Mouse (Mus musculus) small intestine, adult 2 months (tissue): ENCODE results near the gene Il34. TPM values are rescaled to one million over a fixed set of nuclear protein-coding genes. Genes with fewer than 3 reads are reported as not detected.

Experiments used
- H3K27ac ChIP-seq: fragments of 200-500 bp; 2 replicates; pipeline ENCODE4 v1.5.1; 2012; ENCODE audit warnings: low read depth, low read length, control low read depth, inconsistent platforms; ENCODE audit not compliant: insufficient read depth
- H3K27me3 ChIP-seq: fragments of 200-500 bp; 2 replicates; pipeline ENCODE4 v1.6.1; 2012; ENCODE audit warnings: mild to moderate bottlenecking, moderate library complexity, low read length, inconsistent platforms; ENCODE audit not compliant: control insufficient read depth, insufficient read depth
- H3K36me3 ChIP-seq: fragments of 200-500 bp; 2 replicates; pipeline ENCODE4 v1.6.1; 2012; ENCODE audit warnings: mild to moderate bottlenecking, low read length, control low read depth, inconsistent platforms; ENCODE audit not compliant: control insufficient read depth, insufficient read depth
- H3K4me1 ChIP-seq: fragments of 200-500 bp; 2 replicates; pipeline ENCODE4 v1.6.1; 2012; ENCODE audit warnings: low read length, inconsistent platforms, mixed read lengths; ENCODE audit not compliant: control insufficient read depth, insufficient read depth, insufficient read length
- H3K4me3 ChIP-seq: fragments of 200-500 bp; 2 replicates; pipeline ENCODE4 v1.5.1; 2012; ENCODE audit warnings: low read depth, mild to moderate bottlenecking, control low read depth, inconsistent platforms, low read length, moderate library complexity
- CTCF ChIP-seq: fragments of 200-500 bp; IDR thresholded peaks from 2 replicates; pipeline ENCODE4 v1.5.1; 2012; ENCODE audit warnings: low read depth, mild to moderate bottlenecking, control low read depth, inconsistent platforms, low read length, moderate library complexity, mixed read lengths; ENCODE audit not compliant: insufficient replicate concordance, insufficient read length; ENCODE audit errors: extremely low read depth
- POLR2A ChIP-seq: fragments of 200-500 bp; IDR thresholded peaks from 2 replicates; pipeline ENCODE4 v1.6.1; 2012; ENCODE audit warnings: low read depth, mild to moderate bottlenecking, control low read depth, inconsistent platforms, low read length, moderate library complexity
- WGBS: fragments of 180-500 bp; shearing (Covaris S2); methylation state at CpG from one replicate; pipeline ENCODE4 v1.1.7; 2018; 5-methylcytosine and 5-hydroxymethylcytosine counted together
- polyA plus RNA-seq: library from polyadenylated mRNA; depleted of rRNA; stranded (reverse); fragments of >200 nt; gene quantifications from 2 replicates; pipeline ENCODE4 v1.2.3, GENCODE M21; 2012

Gene Il34
- polyA plus RNA-seq, 1 experiment: 16.7 TPM

DNA sequence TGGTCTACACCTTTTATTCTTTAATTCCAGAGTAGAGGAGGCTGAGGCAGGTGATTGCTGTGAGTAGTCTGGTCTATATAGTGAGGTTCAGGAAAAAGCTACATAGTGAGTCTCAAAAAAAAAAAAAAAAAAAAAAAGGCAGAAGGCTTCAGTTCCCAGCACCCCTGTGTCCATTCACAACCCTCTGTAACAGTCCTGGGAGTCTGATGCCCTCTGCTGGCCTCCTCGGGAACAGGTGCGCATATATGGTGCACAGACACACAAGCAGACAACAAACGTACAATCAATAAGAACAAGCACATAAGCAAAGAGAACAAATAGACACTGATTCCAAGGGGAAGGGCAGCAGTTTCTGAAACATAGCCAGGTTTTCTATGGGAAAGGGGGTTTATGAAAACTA, 29.4 kb downstream of the Il34 start:
- no peak for TF ChIP-seq POLR2A
- no peak for TF ChIP-seq CTCF
- no peaks in the 10 kb centered on the region for H3K36me3 ChIP-seq
- H3K27ac ChIP-seq: no peak overlapping the region
- H3K27me3 ChIP-seq: no peaks in the 10 kb centered on the region
- WGBS: 97% methylated on average over 3 of the region's 3 CpGs
- H3K4me1 ChIP-seq: no peaks in the 10 kb centered on the region; the same call in 1 of the 2 replicates
- no peak overlapping the region for H3K4me3 ChIP-seq

DNA sequence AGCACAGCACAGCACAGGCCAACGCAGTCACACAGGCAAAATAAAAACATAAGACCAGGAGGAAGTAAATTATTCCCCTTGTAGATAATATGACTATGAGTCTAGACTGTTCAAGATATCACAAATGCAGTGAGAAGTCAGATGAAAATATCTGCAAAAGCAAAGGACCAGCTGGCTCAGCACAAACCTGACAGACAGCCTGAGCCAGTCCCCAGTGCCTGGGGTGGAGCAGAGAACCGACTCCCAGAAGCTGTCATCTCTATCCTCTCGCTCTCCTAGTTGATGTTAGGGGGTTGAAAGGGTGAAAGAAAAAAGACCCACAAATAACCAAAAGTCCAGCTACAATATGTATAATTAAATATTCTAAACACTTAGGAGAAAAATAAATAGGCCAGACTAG, 30.0 kb downstream of the Il34 start:
- Histone ChIP-seq H3K27me3 (no peaks in the 10 kb centered on the region), H3K4me1 (no peaks in the 10 kb centered on the region; the same call in 1 of the 2 replicates), H3K36me3 (no peaks in the 10 kb centered on the region), H3K27ac (no peak overlapping the region), H3K4me3 (no peak overlapping the region)
- no peak for TF ChIP-seq CTCF
- TF ChIP-seq POLR2A: no peak
- WGBS: 84% methylated on average over 3 of the region's 3 CpGs

DNA sequence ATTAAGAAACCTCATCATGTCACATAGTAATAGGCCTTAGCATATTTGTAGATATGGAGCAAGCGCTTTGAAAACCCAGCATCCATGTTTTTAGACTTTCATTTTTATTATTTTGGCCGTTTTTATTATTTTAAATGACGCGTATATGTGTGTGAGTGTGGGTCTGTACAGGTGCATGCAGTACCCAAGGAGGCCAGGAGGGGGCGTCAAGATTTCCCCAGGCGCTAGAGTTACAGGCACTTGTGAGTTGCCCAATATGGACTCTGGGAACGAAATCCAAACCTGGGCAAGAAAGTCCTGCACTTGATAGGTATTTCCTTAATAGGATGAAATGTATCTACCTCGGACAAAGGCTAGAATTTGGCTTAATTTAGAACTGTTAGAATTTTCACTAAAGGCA, 30.4 kb downstream of the Il34 start:
- TF ChIP-seq POLR2A (no peak), CTCF (peak; percentile 69; the same call in 1 of the 2 replicates)
- peak overlapping the region; percentile 70; the same call in 1 of the 2 replicates for H3K27ac ChIP-seq
- H3K4me3 ChIP-seq: no peak overlapping the region
- no peaks in the 10 kb centered on the region for H3K27me3 ChIP-seq
- H3K36me3 ChIP-seq: no peaks in the 10 kb centered on the region
- H3K4me1 ChIP-seq: no peaks in the 10 kb centered on the region; the same call in 1 of the 2 replicates
- 84% methylated on average over 8 of the region's 8 CpGs for WGBS

DNA sequence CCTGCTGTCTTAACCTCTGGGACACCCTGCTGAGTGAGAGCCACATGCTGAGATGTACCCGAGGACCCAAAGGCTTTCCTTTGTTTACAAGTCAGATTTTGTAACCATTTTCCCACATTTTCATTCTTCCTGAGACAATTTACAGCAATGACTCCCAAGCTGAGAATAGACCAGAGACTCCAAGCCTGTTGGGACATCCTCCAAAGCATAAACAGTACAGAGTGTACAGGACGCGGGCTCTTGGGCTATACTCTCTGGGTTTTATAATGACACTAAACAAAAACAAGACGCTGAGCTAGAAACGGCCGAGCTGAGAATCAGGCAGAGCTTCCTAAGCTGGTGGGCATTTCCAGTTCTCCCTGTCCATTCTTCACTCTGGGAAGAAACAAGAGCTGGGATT, 31.0 kb downstream of the Il34 start:
- Histone ChIP-seq H3K27ac (peak overlapping the region; percentile 70), H3K4me3 (no peak overlapping the region), H3K4me1 (no peaks in the 10 kb centered on the region; the same call in 1 of the 2 replicates), H3K36me3 (no peaks in the 10 kb centered on the region), H3K27me3 (no peaks in the 10 kb centered on the region)
- no peak for TF ChIP-seq POLR2A
- no peak for TF ChIP-seq CTCF
- WGBS: 87% methylated on average over 6 of the region's 6 CpGs

GRCm38 (mm10) chr8:110774047-110774446, 31.7 kb downstream of the Il34 start:
- TF ChIP-seq CTCF: no peak
- TF ChIP-seq POLR2A: no peak
- H3K36me3 ChIP-seq: no peaks in the 10 kb centered on the region
- WGBS: 57% methylated on average over 3 of the region's 3 CpGs
- H3K27me3 ChIP-seq: no peaks in the 10 kb centered on the region
- no peak overlapping the region for H3K4me3 ChIP-seq
- H3K27ac ChIP-seq: peak overlapping the region; percentile 67
- no peaks in the 10 kb centered on the region; the same call in 1 of the 2 replicates for H3K4me1 ChIP-seq

DNA sequence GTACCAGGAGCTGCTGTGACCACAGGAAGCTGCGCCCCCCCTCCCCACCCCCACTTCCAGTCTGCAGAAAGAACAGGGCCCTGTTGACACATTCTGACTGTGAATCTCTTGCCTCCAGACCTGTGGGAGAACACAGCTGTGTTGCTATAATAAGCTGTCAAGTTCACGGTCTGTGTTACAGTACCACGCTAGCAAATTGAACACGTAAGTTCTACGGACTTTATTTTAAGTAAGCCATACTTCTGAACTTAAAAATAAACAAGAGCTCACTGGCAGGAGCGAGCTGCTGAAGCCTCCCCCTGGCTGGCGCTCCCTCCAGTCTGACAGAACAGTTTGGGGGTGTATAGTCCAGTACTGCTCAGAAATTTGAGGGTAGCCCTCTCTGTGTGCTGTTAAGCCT, 33.3 kb downstream of the Il34 start:
- TF ChIP-seq CTCF: no peak
- TF ChIP-seq POLR2A: no peak
- no peak overlapping the region for H3K27ac ChIP-seq
- H3K4me3 ChIP-seq: no peak overlapping the region
- no peaks in the 10 kb centered on the region for H3K36me3 ChIP-seq
- no peaks in the 10 kb centered on the region for H3K27me3 ChIP-seq
- 71% methylated on average over 7 of the region's 7 CpGs for whole genome bisulfite sequencing
- H3K4me1 ChIP-seq: no peaks in the 10 kb centered on the region; the same call in 1 of the 2 replicates

GRCm38 (mm10) chr8:110767261-110767660, 38.5 kb downstream of the Il34 start:
- 30% methylated on average over 6 of the region's 6 CpGs for WGBS
- no peaks in the 10 kb centered on the region for H3K4me1 ChIP-seq
- no peaks in the 10 kb centered on the region for H3K27me3 ChIP-seq
- TF ChIP-seq CTCF (no peak), POLR2A (no peak)
- H3K4me3 ChIP-seq: no peak overlapping the region
- no peaks in the 10 kb centered on the region for H3K36me3 ChIP-seq
- no peak overlapping the region for H3K27ac ChIP-seq

- Histone ChIP-seq H3K27me3 (no peaks in the 10 kb centered on the region), H3K27ac (no peak overlapping the region), H3K36me3 (no peaks in the 10 kb centered on the region), H3K4me3 (no peak overlapping the region), H3K4me1 (no peaks in the 10 kb centered on the region)
- WGBS: 94% methylated on average over 3 of the region's 3 CpGs
- TF ChIP-seq POLR2A: no peak
- no peak for TF ChIP-seq CTCF
These were observed 41.1 kb downstream of the Il34 start for GRCm38 (mm10) chr8:110764671-110765070.
